10 mouse cellular contexts compared by ENCODE assay signal in the genomic region with DNA sequence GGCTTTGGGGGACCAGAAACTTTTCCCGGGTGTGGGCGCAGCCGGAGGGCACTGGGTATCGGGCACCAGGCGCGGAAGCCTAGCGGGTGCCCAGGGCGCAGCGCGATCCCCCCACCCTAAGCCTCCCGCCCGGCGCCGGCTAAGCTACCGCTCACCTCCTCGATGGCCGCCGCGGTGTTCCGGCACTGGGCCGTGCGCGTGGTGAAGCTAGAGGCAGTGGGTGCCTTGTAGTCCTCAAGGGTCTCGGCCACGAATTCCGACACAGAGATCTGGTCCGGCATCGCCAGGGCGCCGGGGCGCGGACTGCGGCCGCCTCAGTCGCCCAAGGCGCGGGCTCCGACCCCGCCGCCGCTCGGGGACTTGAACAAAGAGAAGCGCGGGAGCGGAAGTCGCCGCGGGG. TPM values are rescaled to one million over a fixed set of nuclear protein-coding genes. Genes with fewer than 3 reads are reported as not detected.
DNase-seq lines count a peak whose midpoint lies in the region; ATAC-seq lines count a peak whose summit lies in the region.
"Not testable (repeated sequence)": the region's sequence is repeated elsewhere in the genome, so short reads cannot be mapped to it uniquely, and the experiment has no call there.
"Had no signal": no experiment of that assay in that cellular context is flagged by ENCODE, and none has a peak within 500 bp of the region (broad histone marks: within the 10 kb centered on the region; RNA-seq: fewer than 3 reads in every experiment).

No protein-coding gene starts in this region.

- H3K27ac ChIP-seq in hindbrain, embryonic 13.5 days: not testable (repeated sequence)

- WGBS in hindbrain, embryonic 13.5 days: 21% methylated on average over 33 of the region's 48 CpGs

- not testable (repeated sequence) for H3K9me3 ChIP-seq in hindbrain, embryonic 13.5 days

- not testable (repeated sequence) for H3K36me3 ChIP-seq in hindbrain, embryonic 13.5 days

- DNase-seq in R1 (ENCODE audit: low read depth, low spot score): peak; percentile 10
- peak; percentile 11 to 17 for DNase-seq in cerebellum, postnatal 14 days
- DNase-seq in heart, adult 11 months: peak; percentile 72
- peak; percentile 13 to 47 for DNase-seq in kidney, postnatal 4 days
- DNase-seq in lung, postnatal 10 days: peak; percentile 1
- DNase-seq in right cerebral cortex, postnatal 4 days: peak; percentile 4
- DNase-seq in urinary bladder, adult 2 months (ENCODE audit: low spot score): peak; percentile 22

- not testable (repeated sequence) for H3K4me2 ChIP-seq in hindbrain, embryonic 13.5 days

- ATAC-seq in hindbrain, embryonic 13.5 days (ENCODE audit: low FRiP score): not testable (repeated sequence)

- H3K4me1 ChIP-seq in hindbrain, embryonic 13.5 days (replicated peaks): not testable (repeated sequence)

- H3K4me3 ChIP-seq in hindbrain, embryonic 13.5 days: peak overlapping the region; percentile 20

- not testable (repeated sequence) for H3K9ac ChIP-seq in hindbrain, embryonic 13.5 days

- not testable (repeated sequence) for H3K27me3 ChIP-seq in hindbrain, embryonic 13.5 days

RNA-seq across cellular contexts. Expression of gene Gm10330, which starts 20.3 kb away (rescaled TPM):
- 0.43 and 0.53 TPM in 2 replicates for polyA plus RNA-seq in hindbrain, embryonic 13.5 days (2015; fragmentation: Nextera tagmentation; extraction: Ambion mirVana)
- 0.18 and 0.25 TPM in 2 replicates for polyA plus RNA-seq in urinary bladder, adult 2 months (2012; rRNA removed)
- polyA plus RNA-seq: activated CD4-positive, CD25-positive, alpha-beta regulatory T cell, adult 4 months; liver, embryonic 13.5 days had no signal

Comparison
In these comparisons a context has a peak if more than half of its experiments do, and no peak if none do; other contexts are left out.
1. DNase-seq: peak in every context shown above with its lines; median percentile 72 in heart, adult 11 months; 30 in kidney, postnatal 4 days; 22 in urinary bladder, adult 2 months; 14 in cerebellum, postnatal 14 days; 10 in R1; 4 in right cerebral cortex, postnatal 4 days; 1 in lung, postnatal 10 days.